Mouse (Mus musculus): ENCODE measurements at regions not wholly inside any gene's neighbourhood (a gene's known extent, or its start where the extent isn't known, plus 50 kb on each side); places are given as distances from the start of the nearest gene placed in this dataset.

DNA sequence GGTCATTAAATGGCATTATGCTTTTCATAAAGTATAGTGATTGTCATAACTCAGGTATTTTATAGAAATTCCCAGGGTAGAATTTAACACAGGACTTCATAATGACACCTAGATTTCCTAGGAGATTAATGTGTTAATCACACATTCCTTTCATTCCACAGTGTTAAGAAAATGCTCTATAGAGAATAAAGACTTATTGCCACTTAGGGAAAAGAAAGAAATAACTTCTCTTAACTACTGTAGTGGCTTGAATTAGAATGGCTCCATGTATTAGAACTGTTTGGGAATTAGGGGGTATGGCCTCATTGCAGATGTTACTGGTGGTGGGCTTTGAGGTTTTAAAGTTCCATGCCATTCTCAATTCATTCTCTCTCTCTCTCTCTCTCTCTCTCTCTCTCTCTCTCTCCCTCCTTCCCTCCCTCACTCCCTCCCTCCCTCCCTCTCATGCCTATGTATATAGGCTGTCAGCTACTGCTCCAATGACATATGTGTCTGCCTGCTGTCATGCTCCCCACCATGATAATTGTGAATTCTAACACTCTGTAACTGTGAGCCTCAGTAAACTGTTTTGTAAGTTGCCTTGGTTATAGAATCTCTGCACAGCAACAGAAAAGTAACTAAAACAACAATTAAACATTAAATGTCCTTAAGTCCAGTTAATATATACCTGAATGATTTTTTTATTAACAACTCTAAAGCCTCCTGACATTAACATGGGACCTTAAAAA, 425.1 kb upstream of the Depdc1a start:
- ATAC-seq (replicated peaks; ENCODE audit: low FRiP score, low read depth) (no peak), DNase-seq (ENCODE audit: low spot score) (peak; percentile 1)
- no peak overlapping the region for H3K9ac ChIP-seq (ENCODE audit: low read depth, low read length)
- H3K27ac ChIP-seq: no peak overlapping the region
- H3K27me3 ChIP-seq (ENCODE audit: insufficient read depth, low read length): no peaks in the 10 kb centered on the region
- no peaks in the 10 kb centered on the region for H3K4me1 ChIP-seq (replicated peaks; ENCODE audit: insufficient read depth, low read length)
- no peak overlapping the region for H3K4me2 ChIP-seq (ENCODE audit: low read length)
- H3K9me3 ChIP-seq (replicated peaks; ENCODE audit: low read length): no peaks in the 10 kb centered on the region
- TF ChIP-seq CTCF (IDR thresholded peaks at IDR 0.05; ENCODE audit: low read depth): no peak
- H3K36me3 ChIP-seq (ENCODE audit: insufficient read depth, low read length): no peaks in the 10 kb centered on the region
- H3K4me3 ChIP-seq (replicated peaks; ENCODE audit: low read depth, low read length): no peak overlapping the region

- WGBS: 62% methylated on average over 1 of the region's 1 CpGs
- no peak for ATAC-seq (replicated peaks; ENCODE audit: low FRiP score, low read depth)
These were observed 438.2 kb upstream of the Depdc1a start for GRCm38 (mm10) chr3:159056960-159057525.

GRCm38 (mm10) chr3:159034806-159035205, 460.4 kb upstream of the Depdc1a start:
- no peak overlapping the region for H3K9ac ChIP-seq (ENCODE audit: low read depth, low read length)
- no peak overlapping the region for H3K4me3 ChIP-seq (replicated peaks; ENCODE audit: low read depth, low read length)
- no peaks in the 10 kb centered on the region for H3K9me3 ChIP-seq (replicated peaks; ENCODE audit: low read length)
- 60% methylated on average over 4 of the region's 4 CpGs for WGBS
- TF ChIP-seq CTCF (IDR thresholded peaks at IDR 0.05; ENCODE audit: low read depth): no peak
- no peak overlapping the region for H3K27ac ChIP-seq
- H3K36me3 ChIP-seq (ENCODE audit: insufficient read depth, low read length): no peaks in the 10 kb centered on the region
- ATAC-seq (replicated peaks; ENCODE audit: low FRiP score, low read depth) (no peak), DNase-seq (ENCODE audit: low spot score) (no peak)
- no peak overlapping the region for H3K4me2 ChIP-seq (ENCODE audit: low read length)
- no peaks in the 10 kb centered on the region for H3K27me3 ChIP-seq (ENCODE audit: insufficient read depth, low read length)
- H3K4me1 ChIP-seq (replicated peaks; ENCODE audit: insufficient read depth, low read length): no peaks in the 10 kb centered on the region

More at GRCm38 (mm10) chr3:159056960-159057525, 438.2 kb upstream of the Depdc1a start:
- H3K9ac ChIP-seq (ENCODE audit: low read depth, low read length): no peak overlapping the region
- DNase-seq (ENCODE audit: low spot score): no peak
- no peaks in the 10 kb centered on the region for H3K4me1 ChIP-seq (replicated peaks; ENCODE audit: insufficient read depth, low read length)
- no peak for TF ChIP-seq CTCF (IDR thresholded peaks at IDR 0.05; ENCODE audit: low read depth)
- H3K4me2 ChIP-seq (ENCODE audit: low read length): no peak overlapping the region
- H3K27me3 ChIP-seq (ENCODE audit: insufficient read depth, low read length): no peaks in the 10 kb centered on the region
- H3K9me3 ChIP-seq (replicated peaks; ENCODE audit: low read length): no peaks in the 10 kb centered on the region
- no peak overlapping the region for H3K27ac ChIP-seq
- no peak overlapping the region for H3K4me3 ChIP-seq (replicated peaks; ENCODE audit: low read depth, low read length)
- no peaks in the 10 kb centered on the region for H3K36me3 ChIP-seq (ENCODE audit: insufficient read depth, low read length)

GRCm38 (mm10) chr3:159031581-159031980, 463.7 kb upstream of the Depdc1a start:
- H3K27ac ChIP-seq: no peak overlapping the region
- no peak overlapping the region for H3K4me2 ChIP-seq (ENCODE audit: low read length)
- H3K9me3 ChIP-seq (replicated peaks; ENCODE audit: low read length): no peaks in the 10 kb centered on the region
- H3K4me1 ChIP-seq (replicated peaks; ENCODE audit: insufficient read depth, low read length): no peaks in the 10 kb centered on the region
- no peaks in the 10 kb centered on the region for H3K27me3 ChIP-seq (ENCODE audit: insufficient read depth, low read length)
- no peak for TF ChIP-seq CTCF (IDR thresholded peaks at IDR 0.05; ENCODE audit: low read depth)
- no peak overlapping the region for H3K9ac ChIP-seq (ENCODE audit: low read depth, low read length)
- H3K4me3 ChIP-seq (replicated peaks; ENCODE audit: low read depth, low read length): no peak overlapping the region
- ATAC-seq (replicated peaks; ENCODE audit: low FRiP score, low read depth): no peak
- no peaks in the 10 kb centered on the region for H3K36me3 ChIP-seq (ENCODE audit: insufficient read depth, low read length)
- DNase-seq (ENCODE audit: low spot score): no peak
- WGBS: 79% methylated on average over 3 of the region's 3 CpGs

DNA sequence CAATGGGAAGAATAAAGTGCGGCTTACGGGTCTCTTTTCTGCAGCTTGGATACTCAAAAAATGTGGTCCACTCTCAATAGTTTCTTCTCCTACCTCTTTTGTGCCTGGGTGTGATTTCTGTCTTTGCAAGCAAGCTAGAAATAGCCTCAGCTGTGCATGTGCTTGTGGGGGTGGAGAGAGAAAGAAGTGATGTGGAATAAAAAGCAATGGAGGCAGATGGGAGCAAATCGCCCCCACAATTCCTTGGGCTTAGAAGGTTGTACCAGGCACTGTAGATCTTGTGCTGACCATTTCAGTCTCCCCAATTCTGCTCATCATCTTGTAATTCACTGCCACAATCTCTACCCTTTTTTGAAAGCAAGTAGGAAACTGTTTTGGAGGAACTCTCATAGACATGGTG, 464.6 kb upstream of the Depdc1a start:
- no peak for TF ChIP-seq CTCF (IDR thresholded peaks at IDR 0.05; ENCODE audit: low read depth)
- Histone ChIP-seq H3K36me3 (ENCODE audit: insufficient read depth, low read length) (no peaks in the 10 kb centered on the region), H3K4me1 (replicated peaks; ENCODE audit: insufficient read depth, low read length) (no peaks in the 10 kb centered on the region), H3K4me3 (replicated peaks; ENCODE audit: low read depth, low read length) (no peak overlapping the region), H3K9ac (ENCODE audit: low read depth, low read length) (no peak overlapping the region), H3K4me2 (ENCODE audit: low read length) (no peak overlapping the region), H3K27ac (no peak overlapping the region), H3K27me3 (ENCODE audit: insufficient read depth, low read length) (no peaks in the 10 kb centered on the region), H3K9me3 (replicated peaks; ENCODE audit: low read length) (no peaks in the 10 kb centered on the region)
- 89% methylated on average over 3 of the region's 3 CpGs for WGBS
- no peak for ATAC-seq (replicated peaks; ENCODE audit: low FRiP score, low read depth)
- DNase-seq (ENCODE audit: low spot score): no peak

GRCm38 (mm10) chr3:159029951-159030350, 465.3 kb upstream of the Depdc1a start:
- Histone ChIP-seq H3K9me3 (replicated peaks; ENCODE audit: low read length) (no peaks in the 10 kb centered on the region), H3K27ac (no peak overlapping the region), H3K4me1 (replicated peaks; ENCODE audit: insufficient read depth, low read length) (no peaks in the 10 kb centered on the region), H3K36me3 (ENCODE audit: insufficient read depth, low read length) (no peaks in the 10 kb centered on the region), H3K9ac (ENCODE audit: low read depth, low read length) (no peak overlapping the region), H3K27me3 (ENCODE audit: insufficient read depth, low read length) (no peaks in the 10 kb centered on the region), H3K4me2 (ENCODE audit: low read length) (no peak overlapping the region), H3K4me3 (replicated peaks; ENCODE audit: low read depth, low read length) (no peak overlapping the region)
- 65% methylated on average over 2 of the region's 2 CpGs for WGBS
- DNase-seq (ENCODE audit: low spot score) (peak; percentile 3), ATAC-seq (replicated peaks; ENCODE audit: low FRiP score, low read depth) (no peak)
- TF ChIP-seq CTCF (IDR thresholded peaks at IDR 0.05; ENCODE audit: low read depth): no peak

Measured in kidney, postnatal 0 days (tissue).